Mouse (Mus musculus): ENCODE measurements around the gene Agtpbp1. TPM values are rescaled to one million over a fixed set of nuclear protein-coding genes. Genes with fewer than 3 reads are reported as not detected.

The Agtpbp1 gene
- polyA plus RNA-seq, 1 experiment from 2014 or later = 43.7 TPM

DNA sequence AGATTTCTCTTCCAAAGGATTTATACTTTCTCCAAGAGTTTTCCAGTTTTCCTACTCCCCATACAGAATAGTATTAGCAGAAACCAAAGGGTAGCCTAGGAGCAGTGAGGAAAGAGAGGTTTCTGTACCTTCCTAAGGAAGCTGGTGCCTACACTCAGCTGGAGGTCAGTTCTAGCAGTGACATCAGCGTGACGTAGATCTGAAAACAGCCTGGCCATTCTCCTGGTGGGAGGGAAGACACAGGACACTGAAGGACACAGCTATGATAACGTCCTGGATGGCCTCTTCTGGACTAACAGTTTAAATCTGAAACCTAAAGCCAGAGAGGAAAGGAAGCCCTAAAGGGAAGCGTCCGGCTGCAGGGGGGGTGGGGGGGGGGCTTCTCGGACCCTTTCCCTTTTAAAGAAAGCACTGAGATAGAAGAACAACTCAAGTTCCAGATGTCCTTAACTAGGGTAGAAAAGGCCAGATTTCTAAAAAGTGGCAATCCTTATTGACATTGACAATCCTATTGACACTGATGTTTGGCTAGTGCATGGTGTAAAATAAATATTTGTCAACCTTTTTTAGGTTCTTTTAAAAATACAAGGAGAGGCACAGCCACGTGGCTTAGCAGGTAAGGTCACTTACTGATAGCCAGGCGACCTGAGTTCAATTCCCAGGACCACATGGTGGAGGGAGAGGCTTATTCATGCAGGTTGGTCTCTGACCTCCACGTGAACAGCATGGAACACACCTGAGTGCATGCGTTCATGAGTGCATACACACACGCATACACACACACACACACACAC, 63.6 kb downstream of the Agtpbp1 start:
- Histone ChIP-seq H3K36me3 (peaks cover 34% of the 10 kb centered on the region), H3K27ac (no peak overlapping the region), H3K9me3 (no peaks in the 10 kb centered on the region), H3K4me3 (replicated peaks) (no peak overlapping the region), H3K4me2 (replicated peaks) (no peak overlapping the region), H3K27me3 (no peaks in the 10 kb centered on the region), H3K9ac (replicated peaks) (no peak overlapping the region), H3K4me1 (replicated peaks) (no peaks in the 10 kb centered on the region)
- 81% methylated on average over 11 of the region's 11 CpGs for whole genome bisulfite sequencing
- no peak for ATAC-seq

DNA sequence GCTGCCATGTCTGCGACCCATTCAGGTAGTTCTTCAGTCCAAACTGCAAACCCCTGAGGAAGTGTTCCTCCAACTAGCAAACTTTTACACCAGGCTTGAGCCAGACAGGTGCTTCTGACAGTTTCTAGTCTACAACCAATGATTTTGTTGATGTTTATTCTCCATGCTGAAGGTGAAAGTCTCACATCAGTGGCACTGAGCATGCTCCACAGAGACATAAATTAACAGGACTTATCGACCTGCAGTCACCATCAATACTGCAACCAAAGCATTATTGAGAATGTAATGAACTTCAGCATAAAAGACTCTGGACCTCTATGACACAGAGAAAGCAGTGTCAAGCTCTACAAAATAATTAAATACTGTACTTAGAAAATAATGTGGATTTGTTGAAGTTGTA, 64.2 kb downstream of the Agtpbp1 start:
- no peaks in the 10 kb centered on the region for H3K9me3 ChIP-seq
- H3K4me2 ChIP-seq (replicated peaks) = no peak overlapping the region
- H3K4me3 ChIP-seq (replicated peaks) = no peak overlapping the region
- 93% methylated on average over 2 of the region's 2 CpGs for WGBS
- ATAC-seq = no peak
- H3K36me3 ChIP-seq = peaks cover 30% of the 10 kb centered on the region
- no peaks in the 10 kb centered on the region for H3K27me3 ChIP-seq
- H3K27ac ChIP-seq = no peak overlapping the region
- no peak overlapping the region for H3K9ac ChIP-seq (replicated peaks)
- H3K4me1 ChIP-seq (replicated peaks) = no peaks in the 10 kb centered on the region

DNA sequence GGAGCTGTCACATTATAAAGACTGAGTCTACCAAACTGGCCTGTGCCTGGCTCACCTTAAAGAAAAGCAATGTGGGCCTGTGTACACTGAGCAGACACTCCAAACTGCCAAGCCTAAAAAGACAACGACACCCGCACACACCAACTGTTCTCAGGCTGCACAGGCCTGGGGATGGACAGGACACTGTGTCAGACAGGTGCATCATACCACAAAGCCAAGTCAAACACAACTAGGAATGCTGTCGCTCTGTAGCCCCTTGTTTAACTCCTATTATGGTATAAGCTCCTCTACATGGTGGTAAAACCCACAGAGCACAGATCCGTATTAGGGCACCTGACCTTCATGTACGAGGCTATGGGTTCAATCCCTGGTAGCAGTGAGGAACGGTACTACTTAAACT, 65.5 kb downstream of the Agtpbp1 start:
- H3K4me3 ChIP-seq (replicated peaks) = no peak overlapping the region
- WGBS = 95% methylated on average over 6 of the region's 6 CpGs
- H3K4me2 ChIP-seq (replicated peaks) = no peak overlapping the region
- no peaks in the 10 kb centered on the region for H3K9me3 ChIP-seq
- no peak overlapping the region for H3K9ac ChIP-seq (replicated peaks)
- no peak for ATAC-seq
- H3K27ac ChIP-seq = no peak overlapping the region
- H3K27me3 ChIP-seq = no peaks in the 10 kb centered on the region
- H3K36me3 ChIP-seq = peaks cover 25% of the 10 kb centered on the region
- H3K4me1 ChIP-seq (replicated peaks) = no peaks in the 10 kb centered on the region

DNA sequence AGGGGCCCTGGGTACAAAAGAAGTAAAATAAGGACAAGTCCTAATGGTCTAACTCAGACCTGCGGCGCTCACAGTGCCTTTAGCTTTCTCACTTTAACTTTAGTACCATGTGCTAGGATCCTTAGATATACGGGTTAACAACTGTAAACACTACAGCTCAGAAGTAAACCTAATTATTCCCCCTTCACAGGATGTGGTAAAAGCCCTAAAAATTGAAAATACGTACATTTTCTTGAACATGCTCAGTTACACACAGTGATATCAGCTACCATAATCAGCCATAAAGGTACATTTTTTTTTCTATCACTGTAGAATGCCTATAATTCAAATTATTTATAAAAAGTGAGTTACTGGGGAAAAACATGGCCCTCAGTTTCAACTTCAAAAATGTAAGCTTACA, 67.0 kb downstream of the Agtpbp1 start:
- Histone ChIP-seq H3K4me3 (replicated peaks) (no peak overlapping the region), H3K36me3 (peaks cover 22% of the 10 kb centered on the region), H3K27me3 (no peaks in the 10 kb centered on the region), H3K9ac (replicated peaks) (no peak overlapping the region), H3K9me3 (no peaks in the 10 kb centered on the region), H3K4me2 (replicated peaks) (no peak overlapping the region), H3K27ac (no peak overlapping the region), H3K4me1 (replicated peaks) (no peaks in the 10 kb centered on the region)
- WGBS = 81% methylated on average over 4 of the region's 4 CpGs
- ATAC-seq = no peak

DNA sequence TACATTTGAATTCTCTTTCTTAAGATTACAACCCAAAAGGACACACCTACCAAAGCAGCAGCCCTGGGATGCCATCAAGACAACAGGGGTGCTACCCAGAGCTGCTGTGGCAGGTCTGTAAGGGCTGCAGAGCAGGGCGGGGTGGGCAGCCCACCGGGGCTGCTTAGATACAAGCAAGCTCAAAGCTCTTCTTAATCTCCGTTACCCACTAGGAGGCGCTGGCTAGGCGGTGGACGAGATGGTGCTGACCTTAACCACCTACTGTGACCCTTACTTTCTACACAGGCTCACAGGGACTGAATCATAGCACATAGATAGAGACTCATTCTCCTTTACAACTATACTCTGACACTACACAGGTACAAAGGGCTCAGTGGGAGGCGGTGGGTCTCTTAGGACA, 70.0 kb downstream of the Agtpbp1 start:
- WGBS = 26% methylated on average over 7 of the region's 7 CpGs
- Histone ChIP-seq H3K4me1 (replicated peaks) (no peaks in the 10 kb centered on the region), H3K36me3 (peaks cover 27% of the 10 kb centered on the region), H3K27ac (no peak overlapping the region), H3K9me3 (no peaks in the 10 kb centered on the region), H3K4me3 (replicated peaks) (no peak overlapping the region), H3K4me2 (replicated peaks) (no peak overlapping the region), H3K9ac (replicated peaks) (no peak overlapping the region), H3K27me3 (no peaks in the 10 kb centered on the region)
- ATAC-seq = no peak

DNA sequence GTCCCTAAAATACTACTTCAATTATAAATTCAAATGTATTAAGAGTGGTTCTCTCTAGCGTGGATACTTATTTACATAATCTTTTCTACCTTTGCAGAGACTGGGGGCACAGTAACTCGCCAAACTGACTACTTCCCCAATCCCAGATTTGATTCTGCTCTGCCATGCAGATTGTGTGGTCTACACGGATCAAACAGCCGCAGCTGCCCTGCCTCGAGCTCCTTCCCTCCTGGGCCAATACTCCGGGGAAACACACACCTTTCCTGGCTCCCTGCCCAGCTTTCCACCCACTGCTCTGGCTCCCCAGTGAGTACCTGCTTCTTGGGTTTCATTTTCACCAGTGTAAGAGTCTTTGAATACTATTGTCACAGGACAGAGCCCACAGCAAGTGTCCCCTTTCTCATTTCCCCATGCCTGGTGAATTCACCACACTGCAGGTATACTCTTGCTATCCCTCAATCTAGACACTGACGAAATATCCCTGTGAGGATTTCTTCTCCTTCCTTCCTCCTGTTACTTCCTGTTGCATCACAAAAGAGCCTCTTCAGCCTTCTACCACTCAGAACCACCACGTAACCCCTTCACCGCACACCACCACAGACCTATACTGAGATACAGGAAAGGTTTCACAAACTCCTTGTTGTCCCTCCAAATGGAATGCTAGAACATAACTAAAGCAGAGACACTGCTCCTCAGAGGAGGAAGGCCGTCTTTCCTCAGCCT, 75.2 kb downstream of the Agtpbp1 start:
- H3K27me3 ChIP-seq = no peaks in the 10 kb centered on the region
- 73% methylated on average over 10 of the region's 10 CpGs for WGBS
- H3K4me2 ChIP-seq (replicated peaks) = no peak overlapping the region
- H3K36me3 ChIP-seq = peaks cover 36% of the 10 kb centered on the region
- no peaks in the 10 kb centered on the region for H3K9me3 ChIP-seq
- ATAC-seq = no peak
- no peak overlapping the region for H3K27ac ChIP-seq
- H3K9ac ChIP-seq (replicated peaks) = no peak overlapping the region
- H3K4me1 ChIP-seq (replicated peaks) = no peaks in the 10 kb centered on the region
- H3K4me3 ChIP-seq (replicated peaks) = no peak overlapping the region

DNA sequence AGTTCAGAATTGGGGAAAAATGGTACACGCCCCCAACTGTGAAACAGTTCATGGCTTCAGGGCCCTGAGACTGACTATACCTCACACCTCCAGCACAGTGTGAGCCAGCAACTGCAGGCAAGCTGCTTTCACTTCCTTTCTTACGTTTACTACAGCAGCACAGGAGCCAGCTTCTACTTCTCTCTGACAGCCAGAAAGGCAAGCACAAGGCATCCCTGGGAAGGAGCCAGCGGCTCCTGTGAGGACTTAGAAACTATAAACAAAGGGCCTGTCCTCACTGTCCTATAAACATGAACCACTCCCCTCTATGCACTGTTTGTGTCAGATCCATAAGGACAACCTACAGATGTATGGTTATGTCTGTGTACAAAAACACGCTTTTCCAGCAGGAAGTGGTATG, 76.4 kb downstream of the Agtpbp1 start:
- no peak overlapping the region for H3K4me3 ChIP-seq (replicated peaks)
- H3K9ac ChIP-seq (replicated peaks) = no peak overlapping the region
- 77% methylated on average over 4 of the region's 4 CpGs for WGBS
- no peaks in the 10 kb centered on the region for H3K4me1 ChIP-seq (replicated peaks)
- ATAC-seq = no peak
- H3K36me3 ChIP-seq = peaks cover 39% of the 10 kb centered on the region
- no peaks in the 10 kb centered on the region for H3K27me3 ChIP-seq
- H3K9me3 ChIP-seq = no peaks in the 10 kb centered on the region
- H3K27ac ChIP-seq = no peak overlapping the region
- H3K4me2 ChIP-seq (replicated peaks) = no peak overlapping the region

DNA sequence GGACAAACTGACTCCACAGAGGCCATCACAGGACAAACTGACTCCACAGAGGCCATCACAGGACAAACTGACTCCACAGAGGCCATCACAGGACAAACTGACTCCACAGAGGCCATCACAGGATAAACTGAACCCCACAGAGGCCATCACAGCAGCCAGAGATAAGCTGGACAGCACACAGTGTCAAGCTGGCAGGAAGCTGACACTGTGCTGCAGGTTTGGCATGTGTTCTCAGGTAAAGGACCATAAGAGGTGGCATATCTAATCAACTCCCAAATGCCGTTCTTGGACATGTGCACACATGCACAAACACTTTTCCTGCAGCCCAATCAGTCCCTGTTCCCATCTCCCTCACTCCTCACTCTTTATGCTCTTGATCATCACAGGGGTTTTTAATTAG, 78.6 kb downstream of the Agtpbp1 start:
- Histone ChIP-seq H3K36me3 (peaks cover 25% of the 10 kb centered on the region), H3K4me3 (replicated peaks) (no peak overlapping the region), H3K9me3 (no peaks in the 10 kb centered on the region), H3K9ac (replicated peaks) (no peak overlapping the region), H3K27me3 (no peaks in the 10 kb centered on the region), H3K4me2 (replicated peaks) (no peak overlapping the region), H3K27ac (no peak overlapping the region), H3K4me1 (replicated peaks) (no peaks in the 10 kb centered on the region)
- 88% methylated on average over 1 of the region's 1 CpGs for WGBS
- no peak for ATAC-seq

DNA sequence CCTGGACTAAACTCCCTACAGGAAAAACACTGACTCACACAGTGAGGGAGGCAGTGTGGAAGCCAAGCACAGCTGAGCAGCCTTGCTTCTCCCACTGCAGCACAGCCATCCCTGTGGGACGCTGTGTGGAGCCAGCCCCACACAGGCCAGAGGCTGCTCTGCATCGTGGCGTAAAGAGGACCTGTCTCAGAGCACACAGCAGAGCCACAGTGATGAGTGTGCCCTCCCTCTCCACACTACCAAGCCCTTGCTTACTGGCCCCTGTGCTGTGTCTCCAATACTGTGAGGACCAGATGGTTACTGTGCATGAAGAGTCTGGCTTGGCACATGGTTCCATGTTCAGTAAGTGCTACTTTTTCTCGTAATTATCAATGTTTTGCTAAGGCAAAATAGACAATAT, 79.2 kb downstream of the Agtpbp1 start:
- Histone ChIP-seq H3K9me3 (no peaks in the 10 kb centered on the region), H3K36me3 (peaks cover 30% of the 10 kb centered on the region), H3K27me3 (no peaks in the 10 kb centered on the region), H3K4me2 (replicated peaks) (no peak overlapping the region), H3K4me3 (replicated peaks) (no peak overlapping the region), H3K4me1 (replicated peaks) (no peaks in the 10 kb centered on the region), H3K27ac (no peak overlapping the region), H3K9ac (replicated peaks) (no peak overlapping the region)
- 85% methylated on average over 4 of the region's 4 CpGs for WGBS
- no peak for ATAC-seq

DNA sequence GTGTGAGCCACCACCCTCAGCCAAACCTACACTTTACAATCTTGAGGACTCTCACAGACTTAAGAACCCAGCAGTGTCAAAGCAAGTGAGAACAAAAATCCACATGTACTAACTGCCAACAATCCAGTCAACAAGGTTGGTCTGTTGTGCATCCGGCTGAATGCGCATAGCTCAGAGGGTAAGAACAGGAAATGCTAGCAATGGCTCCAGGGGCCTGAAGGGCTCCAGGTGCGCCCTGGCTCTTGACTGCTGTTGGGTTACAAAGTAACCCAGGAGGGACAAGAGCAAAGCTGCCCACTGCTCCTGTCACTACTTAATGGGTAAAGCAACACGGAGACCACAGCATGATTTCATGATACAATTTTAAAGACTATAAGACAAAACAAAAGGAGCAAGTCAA, 81.4 kb downstream of the Agtpbp1 start:
- no peaks in the 10 kb centered on the region for H3K27me3 ChIP-seq
- no peaks in the 10 kb centered on the region for H3K4me1 ChIP-seq (replicated peaks)
- H3K4me2 ChIP-seq (replicated peaks) = no peak overlapping the region
- no peak overlapping the region for H3K9ac ChIP-seq (replicated peaks)
- H3K9me3 ChIP-seq = no peaks in the 10 kb centered on the region
- no peak for ATAC-seq
- no peak overlapping the region for H3K27ac ChIP-seq
- H3K4me3 ChIP-seq (replicated peaks) = no peak overlapping the region
- H3K36me3 ChIP-seq = peaks cover 46% of the 10 kb centered on the region
- WGBS = 90% methylated on average over 4 of the region's 4 CpGs

DNA sequence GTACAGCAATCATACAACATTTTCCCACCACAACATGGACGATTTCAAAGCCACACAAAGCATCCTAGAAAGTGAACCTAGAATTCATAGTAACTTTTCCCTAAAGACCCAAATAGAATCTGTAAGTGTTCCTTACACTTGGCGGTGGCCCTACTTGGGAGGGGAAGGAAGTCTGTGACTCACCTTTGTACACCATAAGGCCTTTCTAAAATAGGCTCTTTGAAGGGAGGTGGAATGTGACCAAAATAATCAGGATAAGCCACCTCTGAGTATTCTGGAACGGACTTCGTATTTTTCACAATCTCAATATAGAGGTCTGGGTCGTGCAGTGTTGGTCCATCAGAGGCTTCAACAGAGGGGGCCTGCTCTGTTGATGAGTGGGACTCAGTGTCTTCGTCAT, 85.2 kb downstream of the Agtpbp1 start:
- Histone ChIP-seq H3K9ac (replicated peaks) (no peak overlapping the region), H3K27me3 (no peaks in the 10 kb centered on the region), H3K4me3 (replicated peaks) (no peak overlapping the region), H3K27ac (no peak overlapping the region), H3K4me1 (replicated peaks) (peaks cover 11% of the 10 kb centered on the region), H3K36me3 (peaks cover 36% of the 10 kb centered on the region), H3K4me2 (replicated peaks) (no peak overlapping the region), H3K9me3 (no peaks in the 10 kb centered on the region)
- ATAC-seq = no peak
- 92% methylated on average over 6 of the region's 6 CpGs for WGBS

DNA sequence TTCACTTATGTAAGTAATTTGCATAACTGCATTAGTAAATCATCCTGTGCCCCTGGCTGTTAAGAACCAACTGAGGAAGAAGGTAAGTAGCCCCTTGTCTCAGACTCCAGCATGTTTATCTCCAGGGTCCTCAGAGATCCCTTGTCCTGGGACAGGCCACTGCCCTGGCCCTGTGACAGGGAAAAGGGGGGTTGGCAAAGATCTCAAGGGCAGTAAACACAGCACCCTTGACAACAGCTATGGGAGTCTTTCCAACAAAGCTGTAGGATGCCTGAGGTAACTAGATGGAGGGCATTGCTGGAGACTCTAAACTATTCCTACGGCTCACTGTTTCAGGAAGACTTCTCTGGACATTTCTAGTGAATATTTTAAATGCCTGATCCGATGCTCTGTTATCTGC, 85.7 kb downstream of the Agtpbp1 start:
- no peak overlapping the region for H3K4me2 ChIP-seq (replicated peaks)
- H3K27me3 ChIP-seq = no peaks in the 10 kb centered on the region
- no peaks in the 10 kb centered on the region for H3K9me3 ChIP-seq
- peaks cover 12% of the 10 kb centered on the region for H3K4me1 ChIP-seq (replicated peaks)
- 98% methylated on average over 2 of the region's 2 CpGs for WGBS
- H3K27ac ChIP-seq = no peak overlapping the region
- H3K4me3 ChIP-seq (replicated peaks) = no peak overlapping the region
- H3K9ac ChIP-seq (replicated peaks) = no peak overlapping the region
- ATAC-seq = no peak
- H3K36me3 ChIP-seq = peaks cover 40% of the 10 kb centered on the region
